20 mouse cellular contexts compared by ENCODE assay signal in genomic region chr2:124605341-124605740, GRCm38 (mm10).
DNase-seq lines count a peak whose midpoint lies in the region; ATAC-seq and TF ChIP-seq lines count a peak whose summit lies in the region.
"Had no signal": no experiment of that assay in that cellular context is flagged by ENCODE, and none has a peak within 500 bp of the region (broad histone marks: within the 10 kb centered on the region; RNA-seq: fewer than 3 reads in every experiment).

No protein-coding gene starts in this region.

- in situ Hi-C loops in Patski (cut with MboI; ENCODE audit: low pct_unique_long_range_greater_than_20kb): loop anchor here (25.0 kb wide), 1 partner anchor 582 kb away; no protein-coding TSS in a partner anchor

- no peaks in the 10 kb centered on the region for H3K27me3 ChIP-seq in Patski
- H3K27me3 ChIP-seq in embryonic facial prominence, embryonic 10.5 days (replicated peaks; ENCODE audit: low read depth, poor library complexity, severe bottlenecking): peaks cover 23% of the 10 kb centered on the region
- H3K27me3 ChIP-seq: CH12.LX had no signal

- 87% methylated on average over 1 of the region's 1 CpGs for WGBS in embryonic facial prominence, embryonic 10.5 days

- peaks cover 24% of the 10 kb centered on the region for H3K4me1 ChIP-seq in embryonic facial prominence, embryonic 10.5 days

- no peak for DNase-seq in gastrocnemius, adult 2 months
- DNase-seq in gastrocnemius, postnatal 10 days: no peak
- DNase-seq in left cerebral cortex, adult 2 months (ENCODE audit: extremely low spot score in 1 of 2, low spot score in 2 of 2): no peak
- no peak for DNase-seq in left cerebral cortex, adult 9 months (ENCODE audit: low spot score in 2 of 2)
- DNase-seq in 3T3-L1 (ENCODE audit: low read depth, low spot score): peak; percentile 51
- DNase-seq in Patski (ENCODE audit: low read depth, low spot score): no peak
- no peak for DNase-seq in embryonic facial prominence, embryonic 10.5 days (ENCODE audit: low spot score)
- DNase-seq: gastrocnemius, postnatal 14 days; heart, postnatal 36 days; kidney, postnatal 36 days; left cerebral cortex, postnatal 4 days; lung, postnatal 36 days; right cerebral cortex, postnatal 4 days; thymus, adult 2 months had no signal

- intact Hi-C loops in gastrocnemius, adult 2 months (cut with DNase I): loop anchor here (5.0 kb wide), 3 partner anchors 302 to 503 kb away; no protein-coding TSS in a partner anchor
- intact Hi-C loops in left cerebral cortex, adult 2 months (cut with DNase I): no loop called here

- H3K36me3 ChIP-seq in embryonic facial prominence, embryonic 10.5 days (replicated peaks): no peaks in the 10 kb centered on the region
- H3K36me3 ChIP-seq: heart, embryonic 10.5 days had no signal

- H3K27ac ChIP-seq in gastrocnemius, adult 2 months: no peak overlapping the region
- H3K27ac ChIP-seq in left cerebral cortex, adult 2 months: no peak overlapping the region
- no peak overlapping the region for H3K27ac ChIP-seq in embryonic facial prominence, embryonic 10.5 days (replicated peaks)
- H3K27ac ChIP-seq: heart, embryonic 10.5 days; liver, embryonic 14.5 days had no signal

- H3K4me3 ChIP-seq in gastrocnemius, adult 2 months: no peak overlapping the region
- H3K4me3 ChIP-seq in left cerebral cortex, adult 2 months: no peak overlapping the region
- H3K4me3 ChIP-seq in embryonic facial prominence, embryonic 10.5 days: no peak overlapping the region
- H3K4me3 ChIP-seq: erythroblast, embryonic 14.5 days; heart, embryonic 10.5 days had no signal

- CTCF ChIA-PET in Patski (lab: Charles Lee): interaction anchor here (0.8 to 1.2 kb wide), 4 partner anchors 11 to 323 kb away, joined by 3 to 5 read pairs (median 3); no protein-coding TSS in a partner anchor

- POLR2A ChIA-PET in Patski (lab: Charles Lee): no interaction called here

- peak; percentile 65 for TF ChIP-seq CTCF in gastrocnemius, adult 2 months (IDR thresholded peaks at IDR 0.05)
- TF ChIP-seq CTCF in left cerebral cortex, adult 2 months (IDR thresholded peaks at IDR 0.05): peak; percentile 50
- peak; percentile 39 for TF ChIP-seq CTCF in Patski (IDR thresholded peaks at IDR 0.05)

- no peak for ATAC-seq in Patski
- ATAC-seq: inflammation-experienced regulatory T-cells, adult 6 months; midbrain, embryonic 16.5 days had no signal

- no peaks in the 10 kb centered on the region for H3K9me3 ChIP-seq in embryonic facial prominence, embryonic 10.5 days
- H3K9me3 ChIP-seq: heart, embryonic 10.5 days had no signal
